10 mouse cellular contexts compared by ENCODE assay signal in genomic region chr17:8763248-8763647, GRCm38 (mm10).
DNase-seq lines count a peak whose midpoint lies in the region; ATAC-seq lines count a peak whose summit lies in the region.
"Had no signal": no experiment of that assay in that cellular context is flagged by ENCODE, and none has a peak within 500 bp of the region (broad histone marks: within the 10 kb centered on the region; RNA-seq: fewer than 3 reads in every experiment).

No protein-coding gene starts in this region.

- WGBS in heart, embryonic 12.5 days = 39% methylated on average over 1 of the region's 1 CpGs
- 45% methylated on average over 1 of the region's 1 CpGs for WGBS in midbrain, embryonic 14.5 days
- 71% methylated on average over 1 of the region's 1 CpGs for WGBS in midbrain, embryonic 10.5 days

- no peaks in the 10 kb centered on the region for H3K4me1 ChIP-seq in heart, embryonic 12.5 days (replicated peaks)
- H3K4me1 ChIP-seq in midbrain, embryonic 14.5 days (ENCODE audit: control insufficient read depth, insufficient read depth, low read length) = no peaks in the 10 kb centered on the region
- H3K4me1 ChIP-seq in midbrain, embryonic 10.5 days = no peaks in the 10 kb centered on the region
- H3K4me1 ChIP-seq: forebrain, embryonic 10.5 days had no signal

- no peaks in the 10 kb centered on the region for H3K36me3 ChIP-seq in heart, embryonic 12.5 days
- no peaks in the 10 kb centered on the region for H3K36me3 ChIP-seq in midbrain, embryonic 14.5 days (ENCODE audit: control insufficient read depth, insufficient read depth, low read length)
- no peaks in the 10 kb centered on the region for H3K36me3 ChIP-seq in midbrain, embryonic 10.5 days
- H3K36me3 ChIP-seq: forebrain, embryonic 10.5 days had no signal

- H3K9ac ChIP-seq in heart, embryonic 12.5 days = no peak overlapping the region
- H3K9ac ChIP-seq in midbrain, embryonic 14.5 days (replicated peaks; ENCODE audit: low read length) = no peak overlapping the region

- DNase-seq in heart, adult 11 months = no peak
- DNase-seq in midbrain, embryonic 14.5 days = peak; percentile 25
- no peak for DNase-seq in midbrain, embryonic 10.5 days (ENCODE audit: low spot score)
- DNase-seq in cerebellum, postnatal 14 days = peak; percentile 39 to 64
- peak; percentile 10 for DNase-seq in lung, postnatal 25 days (ENCODE audit: low spot score)
- DNase-seq in MN1 (ENCODE audit: low spot score) = no peak
- DNase-seq in kidney, adult 11 months = no peak
- DNase-seq: liver had no signal

- no peaks in the 10 kb centered on the region for H3K27me3 ChIP-seq in heart, embryonic 12.5 days (replicated peaks)
- no peaks in the 10 kb centered on the region for H3K27me3 ChIP-seq in midbrain, embryonic 14.5 days (ENCODE audit: control insufficient read depth, insufficient read depth, low read length)
- no peaks in the 10 kb centered on the region for H3K27me3 ChIP-seq in midbrain, embryonic 10.5 days (ENCODE audit: low read depth, poor library complexity, severe bottlenecking)

- 0 out of 2 replicates have a peak, but pooled peaks have one; percentile 39 for ATAC-seq in heart, embryonic 12.5 days (ENCODE audit: insufficient number of reproducible peaks, low FRiP score)
- ATAC-seq in midbrain, embryonic 14.5 days (ENCODE audit: low FRiP score, low TSS enrichment) = no peak

- no peak overlapping the region for H3K4me3 ChIP-seq in heart, embryonic 12.5 days
- no peak overlapping the region for H3K4me3 ChIP-seq in midbrain, embryonic 14.5 days (replicated peaks; ENCODE audit: low read depth, low read length)
- H3K4me3 ChIP-seq in midbrain, embryonic 10.5 days = no peak overlapping the region
- H3K4me3 ChIP-seq: forebrain, embryonic 10.5 days had no signal

- H3K27ac ChIP-seq in heart, embryonic 12.5 days (ENCODE audit: poor library complexity, severe bottlenecking) = no peak overlapping the region
- H3K27ac ChIP-seq in midbrain, embryonic 14.5 days (replicated peaks; ENCODE audit: low read depth, low read length) = no peak overlapping the region
- H3K27ac ChIP-seq in midbrain, embryonic 10.5 days (replicated peaks) = no peak overlapping the region
- H3K27ac ChIP-seq: forebrain, embryonic 10.5 days had no signal

- H3K9me3 ChIP-seq in heart, embryonic 12.5 days (replicated peaks) = peaks cover 12% of the 10 kb centered on the region; the same call in 1 of the 2 replicates
- no peaks in the 10 kb centered on the region for H3K9me3 ChIP-seq in midbrain, embryonic 14.5 days (ENCODE audit: control insufficient read depth, low read length)
- H3K9me3 ChIP-seq in midbrain, embryonic 10.5 days (replicated peaks) = no peaks in the 10 kb centered on the region; the same call in none of the 2 replicates
- H3K9me3 ChIP-seq: forebrain, embryonic 10.5 days had no signal

- H3K4me2 ChIP-seq in heart, embryonic 12.5 days = no peak overlapping the region
- H3K4me2 ChIP-seq in midbrain, embryonic 14.5 days (ENCODE audit: low read length) = no peak overlapping the region

Comparison
In these comparisons a context has a peak if more than half of its experiments do, and no peak if none do; other contexts are left out.
1. DNase-seq: peak in midbrain, embryonic 14.5 days (single experiment), cerebellum, postnatal 14 days (2 of 2) and lung, postnatal 25 days (single experiment); none in heart, adult 11 months (single experiment), midbrain, embryonic 10.5 days (single experiment), MN1 (single experiment) and kidney, adult 11 months (single experiment).